Mouse (Mus musculus): Measurements from ENCODE around the gene Magi1. TPM values are rescaled to one million over a fixed set of nuclear protein-coding genes. Genes with fewer than 3 reads are reported as not detected.

Magi1 gene
- polyA plus RNA-seq, 1 experiment from 2014 or later = 19.9 TPM

DNA sequence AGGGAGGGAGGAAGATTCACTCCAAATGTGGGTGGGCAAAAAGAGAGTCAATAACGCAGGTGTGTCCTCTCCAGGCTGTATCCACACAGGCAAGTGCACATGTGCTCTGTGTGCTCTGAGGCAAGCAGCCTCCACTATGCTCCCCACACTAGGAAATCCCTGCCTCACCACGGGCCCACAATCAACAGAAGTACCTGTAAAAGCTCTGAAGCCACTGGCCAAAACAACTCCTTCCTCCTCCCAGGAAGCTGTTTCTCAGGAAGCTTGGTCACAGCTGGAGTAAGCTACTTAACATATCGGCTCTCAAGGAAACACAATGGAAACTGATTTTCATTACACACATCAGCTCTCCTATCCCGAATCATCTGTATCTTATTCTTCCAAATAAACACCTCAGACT lies 107.0 kb downstream of the Magi1 start:
- no peak overlapping the region for H3K27ac ChIP-seq
- no peaks in the 10 kb centered on the region for H3K27me3 ChIP-seq
- peaks cover 17% of the 10 kb centered on the region for H3K4me1 ChIP-seq
- H3K4me2 ChIP-seq (replicated peaks) = no peak overlapping the region
- H3K36me3 ChIP-seq = no peaks in the 10 kb centered on the region
- H3K9ac ChIP-seq = no peak overlapping the region
- no peak overlapping the region for H3K4me3 ChIP-seq
- no peak for ATAC-seq (ENCODE audit: insufficient number of reproducible peaks, insufficient read depth, low FRiP score, low TSS enrichment)
- H3K9me3 ChIP-seq = no peaks in the 10 kb centered on the region
- WGBS = 18% methylated on average over 4 of the region's 4 CpGs

DNA sequence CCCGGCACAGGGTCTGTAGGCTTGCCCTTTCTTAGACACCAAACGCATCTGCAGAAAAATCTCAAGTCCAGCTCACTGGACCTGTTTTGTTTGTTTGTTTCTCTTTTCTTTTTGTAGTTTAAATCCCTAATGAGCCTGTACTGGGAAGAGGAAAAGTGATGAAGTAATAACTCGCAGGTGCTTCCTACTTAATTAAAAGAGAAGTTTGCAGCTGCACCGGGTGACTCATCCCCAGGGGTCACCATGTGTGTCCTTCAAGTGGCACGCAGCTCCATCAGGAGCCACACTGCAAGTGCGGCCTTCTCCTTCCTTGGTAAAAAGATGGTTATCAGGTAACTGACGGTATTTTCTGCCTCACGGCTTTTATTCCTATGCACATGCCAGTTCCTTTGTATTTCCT lies 112.5 kb downstream of the Magi1 start:
- Histone ChIP-seq H3K9me3 (no peaks in the 10 kb centered on the region), H3K4me3 (no peak overlapping the region), H3K4me1 (peaks cover 15% of the 10 kb centered on the region), H3K36me3 (no peaks in the 10 kb centered on the region), H3K9ac (no peak overlapping the region), H3K4me2 (replicated peaks) (no peak overlapping the region), H3K27ac (no peak overlapping the region), H3K27me3 (no peaks in the 10 kb centered on the region)
- 53% methylated on average over 8 of the region's 8 CpGs for WGBS
- no peak for ATAC-seq (ENCODE audit: insufficient number of reproducible peaks, insufficient read depth, low FRiP score, low TSS enrichment)

GRCm38 (mm10) chr6:94169581-94170194 lies 114.0 kb downstream of the Magi1 start:
- ATAC-seq (ENCODE audit: insufficient number of reproducible peaks, insufficient read depth, low FRiP score, low TSS enrichment) = no peak
- Histone ChIP-seq H3K4me1 (peaks cover 28% of the 10 kb centered on the region), H3K9me3 (no peaks in the 10 kb centered on the region), H3K4me2 (replicated peaks) (no peak overlapping the region), H3K9ac (no peak overlapping the region), H3K27ac (no peak overlapping the region), H3K27me3 (no peaks in the 10 kb centered on the region), H3K36me3 (no peaks in the 10 kb centered on the region), H3K4me3 (no peak overlapping the region)
- 78% methylated on average over 9 of the region's 9 CpGs for WGBS

DNA sequence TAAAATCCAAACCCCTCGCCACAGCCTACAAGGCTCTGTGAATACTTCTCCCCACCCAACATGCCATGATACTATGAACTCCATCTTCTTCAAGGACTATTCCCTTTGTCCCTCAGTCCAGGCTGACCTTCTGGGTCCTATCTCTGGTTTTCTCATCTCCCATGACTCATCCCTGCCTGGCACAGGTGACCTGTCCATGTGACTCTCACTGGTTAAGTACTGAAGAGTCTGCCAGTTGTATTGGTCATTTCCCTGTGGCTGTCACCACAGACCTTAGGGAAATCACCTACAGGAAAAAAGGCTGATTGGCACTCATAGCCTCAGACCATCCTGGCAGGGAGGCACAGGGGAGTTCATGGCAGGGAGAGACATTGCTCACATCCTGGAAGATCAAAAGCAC lies 117.8 kb downstream of the Magi1 start:
- no peak for ATAC-seq (ENCODE audit: insufficient number of reproducible peaks, insufficient read depth, low FRiP score, low TSS enrichment)
- Histone ChIP-seq H3K27me3 (no peaks in the 10 kb centered on the region), H3K4me3 (no peak overlapping the region), H3K27ac (0 out of 2 replicates have a peak overlapping the region, but pooled peaks have one; percentile 17), H3K4me1 (peaks cover 51% of the 10 kb centered on the region), H3K4me2 (replicated peaks) (no peak overlapping the region), H3K9ac (no peak overlapping the region), H3K9me3 (no peaks in the 10 kb centered on the region), H3K36me3 (no peaks in the 10 kb centered on the region)
- 75% methylated on average over 1 of the region's 1 CpGs for WGBS

DNA sequence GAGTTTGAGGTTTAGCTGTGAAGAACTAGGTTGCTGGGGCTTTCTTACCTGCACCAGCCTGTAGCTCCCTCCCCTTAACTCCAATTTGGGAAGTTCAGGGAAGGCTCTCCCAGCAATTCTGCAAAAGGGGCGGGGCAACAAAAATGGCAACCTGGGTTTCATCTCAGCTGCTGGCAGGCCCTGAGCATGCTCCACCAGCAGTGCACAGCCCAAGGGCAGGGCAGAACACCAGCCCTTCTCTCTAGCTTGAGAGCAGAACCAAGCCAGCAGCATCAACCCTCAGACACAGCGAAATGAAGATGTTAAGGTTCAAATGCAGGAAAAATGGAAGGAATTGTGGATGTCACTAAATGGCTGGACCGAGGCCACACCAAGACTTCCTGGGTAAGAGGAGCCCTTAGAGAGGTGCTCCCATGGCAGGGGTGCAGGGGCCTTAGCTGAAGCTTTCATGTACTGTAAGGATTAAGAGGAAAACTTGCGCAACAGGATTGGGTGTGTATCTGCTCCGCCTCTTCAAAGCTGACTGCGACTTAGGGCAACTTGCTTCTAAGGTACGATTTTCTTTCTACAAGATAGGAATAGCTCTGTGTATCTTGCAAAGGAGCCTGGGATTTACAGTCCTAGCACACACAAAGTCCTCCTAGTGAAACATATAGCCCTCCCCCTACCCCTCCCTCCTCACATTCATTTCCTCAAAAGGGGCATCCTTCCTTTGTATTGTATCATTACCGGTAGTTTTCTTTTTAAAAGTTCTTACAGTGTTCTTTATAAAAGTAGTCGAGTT lies 118.8 kb downstream of the Magi1 start:
- no peak for ATAC-seq (ENCODE audit: insufficient number of reproducible peaks, insufficient read depth, low FRiP score, low TSS enrichment)
- Histone ChIP-seq H3K27ac (peak overlapping the region; percentile 31; the same call in 1 of the 2 replicates), H3K27me3 (no peaks in the 10 kb centered on the region), H3K4me2 (replicated peaks) (no peak overlapping the region), H3K4me3 (no peak overlapping the region), H3K36me3 (no peaks in the 10 kb centered on the region), H3K9me3 (no peaks in the 10 kb centered on the region), H3K4me1 (peaks cover 51% of the 10 kb centered on the region), H3K9ac (no peak overlapping the region)
- 76% methylated on average over 9 of the region's 9 CpGs for WGBS

DNA sequence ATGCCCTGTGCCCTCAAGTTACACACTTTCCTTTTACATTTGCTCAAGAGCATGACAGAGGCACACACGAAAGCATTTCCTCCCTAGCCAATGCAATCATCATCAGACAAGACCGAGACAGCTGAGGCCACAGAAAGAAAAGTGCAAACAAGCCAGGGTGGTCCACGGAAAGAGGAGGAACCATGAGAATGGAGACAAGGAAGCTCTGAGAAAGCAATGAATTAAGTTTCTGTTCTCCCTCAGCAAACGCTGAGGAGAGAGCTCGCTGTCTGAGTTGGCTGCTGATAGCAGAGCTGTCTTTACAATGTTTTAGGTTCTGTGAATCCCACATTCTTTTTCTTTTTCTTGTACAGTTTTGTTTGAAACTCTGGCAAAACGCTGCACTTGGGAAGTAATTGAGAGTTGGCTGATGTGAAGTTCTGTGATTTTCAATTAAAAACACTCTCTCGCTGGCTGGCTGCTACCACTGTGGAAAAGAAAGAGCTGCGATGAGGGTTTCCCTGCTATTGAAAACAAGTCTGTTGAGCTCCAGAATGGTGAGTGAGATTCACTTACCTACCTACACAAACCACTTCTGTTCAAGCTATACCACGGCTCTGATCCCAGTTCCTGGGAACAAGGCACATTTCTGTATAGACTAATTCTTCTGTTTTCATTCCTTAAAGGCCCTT lies 120.3 kb downstream of the Magi1 start:
- ATAC-seq (ENCODE audit: insufficient number of reproducible peaks, insufficient read depth, low FRiP score, low TSS enrichment) = no peak
- H3K9ac ChIP-seq = no peak overlapping the region; the same call in 1 of the 2 replicates
- H3K27ac ChIP-seq = peak overlapping the region; percentile 83
- H3K4me3 ChIP-seq = no peak overlapping the region
- H3K4me2 ChIP-seq (replicated peaks) = peak overlapping the region; percentile 37
- H3K27me3 ChIP-seq = no peaks in the 10 kb centered on the region
- peaks cover 60% of the 10 kb centered on the region for H3K4me1 ChIP-seq
- 15% methylated on average over 9 of the region's 9 CpGs for WGBS
- H3K36me3 ChIP-seq = no peaks in the 10 kb centered on the region
- H3K9me3 ChIP-seq = no peaks in the 10 kb centered on the region

- Histone ChIP-seq H3K36me3 (no peaks in the 10 kb centered on the region), H3K9ac (no peak overlapping the region; the same call in 1 of the 2 replicates), H3K4me1 (peaks cover 58% of the 10 kb centered on the region), H3K9me3 (no peaks in the 10 kb centered on the region), H3K27ac (peak overlapping the region; percentile 83), H3K4me2 (replicated peaks) (peak overlapping the region; percentile 37), H3K4me3 (no peak overlapping the region), H3K27me3 (no peaks in the 10 kb centered on the region)
- no peak for ATAC-seq (ENCODE audit: insufficient number of reproducible peaks, insufficient read depth, low FRiP score, low TSS enrichment)
- 36% methylated on average over 8 of the region's 8 CpGs for WGBS
Measured at GRCm38 (mm10) chr6:94162918-94163317, 120.8 kb downstream of the Magi1 start.

GRCm38 (mm10) chr6:94159256-94159655 lies 124.5 kb downstream of the Magi1 start:
- Histone ChIP-seq H3K27ac (no peak overlapping the region), H3K4me2 (replicated peaks) (no peak overlapping the region), H3K9ac (no peak overlapping the region), H3K9me3 (no peaks in the 10 kb centered on the region), H3K4me1 (peaks cover 40% of the 10 kb centered on the region), H3K4me3 (no peak overlapping the region), H3K36me3 (no peaks in the 10 kb centered on the region), H3K27me3 (no peaks in the 10 kb centered on the region)
- ATAC-seq (ENCODE audit: insufficient number of reproducible peaks, insufficient read depth, low FRiP score, low TSS enrichment) = no peak
- 52% methylated on average over 2 of the region's 2 CpGs for whole genome bisulfite sequencing

GRCm38 (mm10) chr6:94158119-94158848 lies 125.4 kb downstream of the Magi1 start:
- no peak overlapping the region for H3K9ac ChIP-seq
- ATAC-seq (ENCODE audit: insufficient number of reproducible peaks, insufficient read depth, low FRiP score, low TSS enrichment) = no peak
- H3K4me2 ChIP-seq (replicated peaks) = no peak overlapping the region
- H3K4me1 ChIP-seq = peaks cover 30% of the 10 kb centered on the region
- H3K36me3 ChIP-seq = no peaks in the 10 kb centered on the region
- H3K27me3 ChIP-seq = no peaks in the 10 kb centered on the region
- WGBS = 94% methylated on average over 3 of the region's 3 CpGs
- H3K4me3 ChIP-seq = no peak overlapping the region
- no peaks in the 10 kb centered on the region for H3K9me3 ChIP-seq
- H3K27ac ChIP-seq = no peak overlapping the region

- Histone ChIP-seq H3K36me3 (no peaks in the 10 kb centered on the region), H3K4me2 (replicated peaks) (no peak overlapping the region), H3K4me3 (no peak overlapping the region), H3K27me3 (no peaks in the 10 kb centered on the region), H3K9ac (no peak overlapping the region), H3K9me3 (no peaks in the 10 kb centered on the region), H3K27ac (no peak overlapping the region), H3K4me1 (peaks cover 19% of the 10 kb centered on the region)
- 69% methylated on average over 4 of the region's 4 CpGs for WGBS
- ATAC-seq (ENCODE audit: insufficient number of reproducible peaks, insufficient read depth, low FRiP score, low TSS enrichment) = no peak
Measured at GRCm38 (mm10) chr6:94155996-94156395, 127.7 kb downstream of the Magi1 start.

DNA sequence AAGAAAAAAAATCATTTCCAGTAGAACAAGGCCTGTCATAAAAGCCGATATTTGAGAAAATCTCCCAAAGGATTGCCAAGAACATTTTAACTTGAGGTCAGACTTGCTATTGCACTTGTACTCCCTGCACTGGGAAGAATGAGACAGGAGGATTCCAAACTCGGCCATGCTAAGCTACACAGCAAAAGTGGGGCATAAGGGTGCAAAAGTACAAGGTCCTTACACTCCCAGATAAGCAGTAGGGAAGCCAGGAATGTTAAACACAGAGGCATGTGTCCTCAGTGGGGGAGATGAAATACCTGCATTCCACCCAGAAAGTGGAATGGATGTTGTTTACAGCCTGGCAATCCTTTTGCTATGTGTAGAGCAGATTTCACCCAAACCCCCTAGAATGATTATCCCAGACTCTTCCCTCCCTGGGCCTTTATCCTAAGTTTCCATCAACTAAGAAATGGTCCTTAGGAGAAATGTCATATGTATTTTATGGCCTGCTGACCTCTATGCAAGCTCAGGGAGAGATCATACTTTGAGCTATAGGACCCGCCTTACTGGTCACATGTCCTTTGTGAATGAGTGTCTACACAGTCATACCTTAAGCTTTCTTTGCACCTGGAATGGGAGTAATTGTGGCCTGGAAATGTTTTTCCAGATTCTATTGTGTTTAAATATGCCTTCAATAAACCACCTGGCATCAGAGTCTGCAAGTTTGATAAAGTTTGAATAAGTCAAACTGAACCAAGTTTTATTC lies 128.7 kb downstream of the Magi1 start:
- Histone ChIP-seq H3K27me3 (no peaks in the 10 kb centered on the region), H3K27ac (no peak overlapping the region), H3K4me2 (replicated peaks) (no peak overlapping the region), H3K4me1 (peaks cover 24% of the 10 kb centered on the region), H3K4me3 (no peak overlapping the region), H3K9ac (no peak overlapping the region), H3K9me3 (no peaks in the 10 kb centered on the region), H3K36me3 (no peaks in the 10 kb centered on the region)
- WGBS = 81% methylated on average over 3 of the region's 3 CpGs
- no peak for ATAC-seq (ENCODE audit: insufficient number of reproducible peaks, insufficient read depth, low FRiP score, low TSS enrichment)

All from embryonic facial prominence, embryonic 12.5 days (tissue).